Mouse (Mus musculus) embryonic facial prominence, embryonic 15.5 days (tissue): ENCODE results near the gene Lbhd2. TPM values are rescaled to one million over a fixed set of nuclear protein-coding genes. Genes with fewer than 3 reads are reported as not detected.

Source experiments
- ATAC-seq: fragments of 200-750 bp; cut with Nextera tagmentation; 2 replicates; pipeline ENCODE4 v1.8.0; 2017; ENCODE audit warnings: low read depth, moderate TSS enrichment; ENCODE audit not compliant: insufficient number of reproducible peaks, low FRiP score, low TSS enrichment
- H3K27ac ChIP-seq: fragments of 300-500 bp; sonication (generic); replicated peaks from 2 replicates; pipeline ENCODE4 v1.5.1; 2015; ENCODE audit warnings: mild to moderate bottlenecking, inconsistent platforms
- H3K27me3 ChIP-seq: fragments of 300-500 bp; sonication (generic); 2 replicates; pipeline ENCODE4 v1.6.1; 2015; ENCODE audit warnings: inconsistent platforms
- H3K36me3 ChIP-seq: fragments of 300-500 bp; sonication (generic); 2 replicates; pipeline ENCODE4 v1.6.1; 2015; ENCODE audit warnings: mild to moderate bottlenecking, inconsistent platforms
- H3K4me1 ChIP-seq: fragments of 300-500 bp; sonication (generic); 2 replicates; pipeline ENCODE4 v1.6.1; 2015; ENCODE audit warnings: inconsistent platforms
- H3K4me2 ChIP-seq: fragments of 300-500 bp; sonication (generic); replicated peaks from 2 replicates; pipeline ENCODE4 v1.6.1; 2015; ENCODE audit warnings: mild to moderate bottlenecking, inconsistent platforms
- H3K4me3 ChIP-seq: fragments of 300-500 bp; sonication (generic); replicated peaks from 2 replicates; pipeline ENCODE4 v1.5.1; 2015; ENCODE audit warnings: mild to moderate bottlenecking, inconsistent platforms
- H3K9ac ChIP-seq: fragments of 300-500 bp; sonication (generic); 2 replicates; pipeline ENCODE4 v1.6.1; 2015; ENCODE audit warnings: inconsistent platforms
- H3K9me3 ChIP-seq: fragments of 300-500 bp; sonication (generic); replicated peaks from 2 replicates; pipeline ENCODE4 v1.6.1; 2016; ENCODE audit warnings: inconsistent platforms
- WGBS: fragments of 180-500 bp; shearing (Covaris S2); methylation state at CpG from one replicate; pipeline ENCODE4 v1.1.7; 2015; 5-methylcytosine and 5-hydroxymethylcytosine counted together
- polyA plus RNA-seq: library from polyadenylated mRNA; unstranded; fragments of >200 nt; fragmentation: Nextera tagmentation; extraction: Ambion mirVana; gene quantifications from 2 replicates; pipeline ENCODE4 v1.2.1, GENCODE M21; 2015

Gene Lbhd2
- polyA plus RNA-seq, 1 experiment from 2014 or later = 5.0 TPM

DNA sequence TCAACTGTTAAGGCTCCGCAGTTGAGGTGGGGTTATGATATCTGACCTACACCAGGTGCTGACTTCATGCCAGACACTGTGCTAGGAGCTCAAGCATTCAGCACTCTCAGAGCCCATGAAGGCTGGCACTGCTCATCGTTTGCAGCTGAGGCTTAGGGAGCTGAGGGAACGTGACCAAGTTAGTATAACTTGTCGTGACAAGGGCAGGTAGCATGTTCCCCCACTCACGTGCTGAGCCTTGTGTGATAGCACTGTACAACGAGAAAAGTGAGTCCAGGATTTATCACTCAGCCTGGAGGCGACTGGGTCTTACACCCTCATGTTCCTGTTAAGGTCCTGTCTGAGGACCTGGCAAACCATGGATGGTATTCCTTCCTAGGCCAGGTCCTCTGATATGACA is 45.0 kb downstream of the Lbhd2 start:
- peaks cover 68% of the 10 kb centered on the region for H3K27me3 ChIP-seq
- no peak overlapping the region for H3K4me2 ChIP-seq
- no peak overlapping the region for H3K4me3 ChIP-seq
- no peaks in the 10 kb centered on the region for H3K36me3 ChIP-seq
- no peaks in the 10 kb centered on the region for H3K9me3 ChIP-seq
- no peak overlapping the region for H3K9ac ChIP-seq
- WGBS = 71% methylated on average over 7 of the region's 7 CpGs
- no peak overlapping the region for H3K27ac ChIP-seq
- H3K4me1 ChIP-seq = peaks cover 55% of the 10 kb centered on the region
- no peak for ATAC-seq

DNA sequence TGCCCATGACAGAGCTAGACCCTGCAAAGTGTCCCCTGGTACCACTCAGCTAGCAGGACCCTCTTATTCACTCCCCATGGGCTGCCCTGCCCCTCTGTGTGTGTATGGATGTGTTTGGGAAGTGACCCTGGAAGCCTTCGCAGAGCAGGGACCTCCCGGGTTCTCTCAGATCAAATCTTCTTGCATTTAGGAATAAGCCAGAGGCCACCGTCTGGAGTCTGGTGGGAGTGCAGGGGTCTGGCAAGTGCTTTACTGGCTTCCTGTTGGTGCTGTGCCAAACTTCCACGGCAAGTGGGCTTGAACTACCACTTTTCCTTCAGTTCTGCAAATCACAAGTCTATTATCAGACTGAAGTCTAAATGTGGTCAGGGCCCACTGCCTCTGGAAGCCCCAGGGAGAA is 47.4 kb downstream of the Lbhd2 start:
- Histone ChIP-seq H3K9ac (no peak overlapping the region), H3K4me2 (no peak overlapping the region), H3K27me3 (peaks cover 48% of the 10 kb centered on the region), H3K4me3 (no peak overlapping the region), H3K4me1 (peaks cover 41% of the 10 kb centered on the region), H3K9me3 (no peaks in the 10 kb centered on the region), H3K36me3 (no peaks in the 10 kb centered on the region), H3K27ac (no peak overlapping the region)
- WGBS = 27% methylated on average over 4 of the region's 4 CpGs
- no peak for ATAC-seq

DNA sequence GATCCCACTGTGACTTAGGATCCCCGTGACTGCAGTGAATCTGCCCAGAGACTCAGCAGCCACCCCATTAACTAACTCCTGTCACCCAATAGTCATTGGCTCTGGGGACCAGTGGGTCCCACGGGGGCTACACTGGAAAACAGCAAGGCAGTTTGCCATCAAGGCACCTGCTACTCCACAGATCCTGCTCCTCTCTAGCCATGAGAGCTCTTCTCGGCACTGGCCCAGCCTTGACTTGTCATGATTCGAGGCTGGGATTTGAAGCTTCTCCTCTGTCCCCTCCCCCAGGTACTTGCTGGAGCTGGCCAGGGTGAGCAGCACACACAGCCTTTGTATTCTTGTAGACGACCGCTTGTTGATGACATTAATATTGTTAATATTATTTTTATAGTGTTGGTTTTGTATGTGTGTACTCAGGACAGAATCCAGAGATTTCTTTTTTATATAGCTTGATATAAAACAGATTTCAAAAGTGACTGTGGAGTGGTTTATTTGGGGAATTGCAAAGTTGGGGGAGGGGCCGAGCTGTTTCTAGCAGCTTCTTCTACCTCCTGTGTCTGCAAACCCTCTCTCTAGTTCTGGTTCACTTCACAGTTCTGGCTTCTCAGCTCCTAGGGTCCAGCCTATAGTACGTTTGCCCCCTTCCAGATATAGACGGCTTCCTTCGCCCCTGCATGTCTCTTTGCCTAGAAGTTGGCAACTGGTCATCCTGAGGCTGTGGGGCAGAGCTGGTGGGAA is 48.1 kb downstream of the Lbhd2 start:
- no peak for ATAC-seq
- H3K27ac ChIP-seq = no peak overlapping the region
- no peaks in the 10 kb centered on the region for H3K36me3 ChIP-seq
- H3K27me3 ChIP-seq = peaks cover 45% of the 10 kb centered on the region
- H3K4me3 ChIP-seq = no peak overlapping the region
- WGBS = 49% methylated on average over 10 of the region's 10 CpGs
- no peak overlapping the region for H3K4me2 ChIP-seq
- H3K9me3 ChIP-seq = no peaks in the 10 kb centered on the region
- H3K4me1 ChIP-seq = peaks cover 34% of the 10 kb centered on the region
- no peak overlapping the region for H3K9ac ChIP-seq

DNA sequence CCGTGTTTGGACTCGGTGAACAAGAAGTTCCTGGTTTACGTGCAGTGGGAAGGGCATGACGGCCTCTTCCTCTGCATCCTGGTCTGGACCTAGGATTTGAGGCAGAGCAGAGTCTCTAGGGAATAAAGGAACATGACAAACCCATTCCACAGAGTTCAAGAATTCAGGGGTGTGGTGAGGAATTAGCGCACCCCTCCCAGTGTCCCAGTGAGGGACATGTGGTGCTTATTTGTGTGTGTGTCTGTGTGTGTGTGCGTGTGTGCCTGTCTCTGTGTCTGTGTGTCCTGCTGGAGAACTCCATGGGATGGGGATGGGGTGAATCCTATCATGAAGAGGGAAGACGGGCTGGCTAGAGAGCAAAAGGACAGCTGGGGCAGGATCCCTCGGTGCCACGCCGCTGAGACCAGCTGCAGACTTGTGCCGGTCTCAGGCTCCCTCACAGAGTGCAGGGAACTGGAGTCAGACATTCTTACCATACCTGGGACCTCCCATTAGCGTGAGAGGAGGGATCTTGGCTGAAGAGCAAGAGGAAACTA is 48.8 kb downstream of the Lbhd2 start:
- no peak overlapping the region for H3K4me2 ChIP-seq
- no peak for ATAC-seq
- peaks cover 28% of the 10 kb centered on the region for H3K4me1 ChIP-seq
- no peak overlapping the region for H3K27ac ChIP-seq
- no peaks in the 10 kb centered on the region for H3K9me3 ChIP-seq
- peaks cover 38% of the 10 kb centered on the region for H3K27me3 ChIP-seq
- H3K36me3 ChIP-seq = no peaks in the 10 kb centered on the region
- 51% methylated on average over 12 of the region's 12 CpGs for WGBS
- no peak overlapping the region for H3K4me3 ChIP-seq
- no peak overlapping the region for H3K9ac ChIP-seq

DNA sequence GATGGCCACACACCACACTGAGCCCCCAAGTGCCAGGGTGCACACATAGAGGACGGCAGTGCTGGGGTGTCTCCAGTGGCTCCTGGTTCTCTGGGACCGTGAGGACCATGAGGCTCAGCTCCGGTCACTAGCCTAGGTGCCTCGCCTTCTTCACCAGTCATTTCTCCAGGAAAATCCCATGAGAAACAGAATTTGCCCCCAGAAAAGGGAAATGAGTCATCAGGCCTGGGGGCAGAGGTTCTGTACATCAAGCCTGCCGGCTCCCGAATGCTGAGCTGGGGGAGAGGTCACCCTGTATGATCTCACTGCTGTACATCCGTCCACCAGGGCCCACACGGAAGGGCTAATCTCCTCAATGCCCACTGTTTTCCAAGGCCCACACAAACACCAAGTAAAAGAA is 49.3 kb downstream of the Lbhd2 start:
- no peak for ATAC-seq
- Histone ChIP-seq H3K4me3 (no peak overlapping the region), H3K9me3 (no peaks in the 10 kb centered on the region), H3K27me3 (peaks cover 36% of the 10 kb centered on the region), H3K27ac (no peak overlapping the region), H3K36me3 (no peaks in the 10 kb centered on the region), H3K4me1 (peaks cover 23% of the 10 kb centered on the region), H3K9ac (no peak overlapping the region), H3K4me2 (no peak overlapping the region)
- WGBS = 52% methylated on average over 8 of the region's 8 CpGs

DNA sequence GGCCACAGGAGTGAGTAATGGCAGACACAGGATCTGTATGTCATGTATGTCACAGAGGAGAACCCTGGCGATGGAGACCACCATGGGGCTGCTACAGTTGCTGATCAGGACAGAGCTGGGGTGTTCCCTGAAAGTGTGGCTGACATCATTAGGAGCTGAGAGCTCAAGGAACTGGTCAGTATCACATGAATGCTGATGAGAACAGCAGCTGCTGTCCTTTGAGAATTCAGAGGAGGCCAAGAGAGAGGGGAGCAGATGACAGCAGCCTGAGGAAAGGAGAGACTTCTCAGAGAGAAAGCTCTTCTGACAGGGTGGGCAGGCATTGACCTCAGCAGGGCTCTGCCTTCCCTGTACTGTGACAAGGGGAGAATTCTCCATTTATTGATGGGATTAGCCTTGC is 51.1 kb downstream of the Lbhd2 start:
- H3K4me1 ChIP-seq = peaks cover 29% of the 10 kb centered on the region
- no peak overlapping the region for H3K27ac ChIP-seq
- H3K4me3 ChIP-seq = no peak overlapping the region
- no peaks in the 10 kb centered on the region for H3K9me3 ChIP-seq
- no peak overlapping the region for H3K9ac ChIP-seq
- no peak for ATAC-seq
- H3K36me3 ChIP-seq = no peaks in the 10 kb centered on the region
- peaks cover 25% of the 10 kb centered on the region for H3K27me3 ChIP-seq
- 78% methylated on average over 1 of the region's 1 CpGs for WGBS
- H3K4me2 ChIP-seq = no peak overlapping the region

Other genes with a start within 250 kb of the Lbhd2 start
- gene Traf3, start 240.4 kb upstream of the Lbhd2 start, polyA plus RNA-seq = 10.6 and 12.1 TPM in 2 replicates
- not detected in 2 replicates for gene 4930595D18Rik, start 222.3 kb upstream of the Lbhd2 start, polyA plus RNA-seq
- gene Amn, start 135.7 kb upstream of the Lbhd2 start, polyA plus RNA-seq = 0.59 and 1.0 TPM in 2 replicates
- 33.2 and 36.1 TPM in 2 replicates for gene Cdc42bpb, start 29.1 kb upstream of the Lbhd2 start, polyA plus RNA-seq
- 10.6 and 11.1 TPM in 2 replicates for gene Exoc3l4, start 10.2 kb downstream of the Lbhd2 start, polyA plus RNA-seq
- gene Tnfaip2, start 35.7 kb downstream of the Lbhd2 start, polyA plus RNA-seq = 11.8 and 17.6 TPM in 2 replicates
- gene Gm266, start 79.0 kb downstream of the Lbhd2 start, polyA plus RNA-seq = 20.8 and 24.6 TPM in 2 replicates
- 488 and 504 TPM in 2 replicates for gene Eif5, start 131.2 kb downstream of the Lbhd2 start, polyA plus RNA-seq
- 37.7 and 40.1 TPM in 2 replicates for gene Mark3, start 167.7 kb downstream of the Lbhd2 start, polyA plus RNA-seq